Mouse (Mus musculus): ENCODE results near the gene Hoxa2. TPM values are rescaled to one million over a fixed set of nuclear protein-coding genes. Genes with fewer than 3 reads are reported as not detected.

The Hoxa2 gene
- polyA plus RNA-seq, 1 experiment from 2014 or later, result 0.29 TPM

GRCm38 (mm10) chr6:52200073-52200750 lies 35.6 kb upstream of the Hoxa2 start:
- no peak overlapping the region for H3K4me3 ChIP-seq (replicated peaks)
- peaks cover 100% of the 10 kb centered on the region for H3K27me3 ChIP-seq
- no peaks in the 10 kb centered on the region; the same call in none of the 2 replicates for H3K4me1 ChIP-seq (replicated peaks)
- H3K4me2 ChIP-seq, result no peak overlapping the region
- no peak for ATAC-seq (ENCODE audit: insufficient read depth)
- WGBS (ENCODE audit: insufficient replicate concordance), result 55% methylated on average over 30 of the region's 30 CpGs
- no peak overlapping the region for H3K9ac ChIP-seq
- H3K27ac ChIP-seq (replicated peaks), result no peak overlapping the region
- no peaks in the 10 kb centered on the region for H3K9me3 ChIP-seq (replicated peaks)
- H3K36me3 ChIP-seq (replicated peaks), result no peaks in the 10 kb centered on the region

GRCm38 (mm10) chr6:52197271-52197670 lies 32.6 kb upstream of the Hoxa2 start:
- H3K9ac ChIP-seq, result no peak overlapping the region
- H3K4me3 ChIP-seq (replicated peaks), result no peak overlapping the region
- no peak for ATAC-seq (ENCODE audit: insufficient read depth)

GRCm38 (mm10) chr6:52196811-52197210 lies 32.2 kb upstream of the Hoxa2 start:
- no peak overlapping the region for H3K27ac ChIP-seq (replicated peaks)
- no peak overlapping the region for H3K9ac ChIP-seq
- no peak overlapping the region for H3K4me2 ChIP-seq
- H3K27me3 ChIP-seq, result peaks cover 99% of the 10 kb centered on the region
- ATAC-seq (ENCODE audit: insufficient read depth), result no peak
- no peak overlapping the region for H3K4me3 ChIP-seq (replicated peaks)
- H3K36me3 ChIP-seq (replicated peaks), result no peaks in the 10 kb centered on the region
- H3K9me3 ChIP-seq (replicated peaks), result no peaks in the 10 kb centered on the region
- peaks cover 5% of the 10 kb centered on the region for H3K4me1 ChIP-seq (replicated peaks)
- WGBS (ENCODE audit: insufficient replicate concordance), result 37% methylated on average over 9 of the region's 9 CpGs

More at GRCm38 (mm10) chr6:52197271-52197670, 32.6 kb upstream of the Hoxa2 start:
- Histone ChIP-seq H3K9me3 (replicated peaks) (no peaks in the 10 kb centered on the region), H3K4me2 (no peak overlapping the region), H3K36me3 (replicated peaks) (no peaks in the 10 kb centered on the region), H3K27ac (replicated peaks) (no peak overlapping the region), H3K27me3 (peaks cover 99% of the 10 kb centered on the region), H3K4me1 (replicated peaks) (peaks cover under 1% of the 10 kb centered on the region)
- 32% methylated on average over 10 of the region's 10 CpGs for WGBS (ENCODE audit: insufficient replicate concordance)

GRCm38 (mm10) chr6:52194690-52195089 lies 30.1 kb upstream of the Hoxa2 start:
- H3K27me3 ChIP-seq, result peaks cover 99% of the 10 kb centered on the region
- no peak overlapping the region for H3K9ac ChIP-seq
- ATAC-seq (ENCODE audit: insufficient read depth), result no peak
- H3K4me1 ChIP-seq (replicated peaks), result peaks cover 10% of the 10 kb centered on the region
- H3K27ac ChIP-seq (replicated peaks), result no peak overlapping the region
- no peaks in the 10 kb centered on the region for H3K9me3 ChIP-seq (replicated peaks)
- no peaks in the 10 kb centered on the region for H3K36me3 ChIP-seq (replicated peaks)
- no peak overlapping the region for H3K4me3 ChIP-seq (replicated peaks)
- 53% methylated on average over 10 of the region's 10 CpGs for WGBS (ENCODE audit: insufficient replicate concordance)
- no peak overlapping the region for H3K4me2 ChIP-seq

- H3K4me2 ChIP-seq, result peak overlapping the region; percentile 72
- H3K27me3 ChIP-seq, result peaks cover 99% of the 10 kb centered on the region
- no peaks in the 10 kb centered on the region for H3K36me3 ChIP-seq (replicated peaks)
- H3K4me1 ChIP-seq (replicated peaks), result peaks cover 10% of the 10 kb centered on the region
- 1% methylated on average over 54 of the region's 55 CpGs for WGBS (ENCODE audit: insufficient replicate concordance)
- no peak overlapping the region for H3K27ac ChIP-seq (replicated peaks)
- H3K4me3 ChIP-seq (replicated peaks), result peak overlapping the region; percentile 56
- H3K9me3 ChIP-seq (replicated peaks), result no peaks in the 10 kb centered on the region
- peak; percentile 51 for ATAC-seq (ENCODE audit: insufficient read depth)
- no peak overlapping the region for H3K9ac ChIP-seq
These were observed 27.4 kb upstream of the Hoxa2 start for GRCm38 (mm10) chr6:52191860-52192550.

GRCm38 (mm10) chr6:52190906-52191810 lies 26.5 kb upstream of the Hoxa2 start, which contains the start of gene Hoxa4:
TSS of gene Hoxa4 (minus strand) at chr6:52191753.
- peaks cover 10% of the 10 kb centered on the region for H3K4me1 ChIP-seq (replicated peaks)

GRCm38 (mm10) chr6:52190410-52190809 lies 25.8 kb upstream of the Hoxa2 start:
- 25% methylated on average over 23 of the region's 23 CpGs for WGBS (ENCODE audit: insufficient replicate concordance)
- Histone ChIP-seq H3K27me3 (peaks cover 99% of the 10 kb centered on the region), H3K4me1 (replicated peaks) (peaks cover 10% of the 10 kb centered on the region), H3K4me2 (no peak overlapping the region), H3K36me3 (replicated peaks) (no peaks in the 10 kb centered on the region), H3K4me3 (replicated peaks) (no peak overlapping the region; the same call in 1 of the 2 replicates), H3K9ac (no peak overlapping the region), H3K9me3 (replicated peaks) (no peaks in the 10 kb centered on the region), H3K27ac (replicated peaks) (no peak overlapping the region)
- ATAC-seq (ENCODE audit: insufficient read depth), result no peak

More at GRCm38 (mm10) chr6:52190906-52191810, 26.5 kb upstream of the Hoxa2 start, which contains the start of gene Hoxa4:
- WGBS (ENCODE audit: insufficient replicate concordance), result under 1% methylated on average over 74 of the region's 102 CpGs
- H3K4me3 ChIP-seq (replicated peaks), result peak within 1 kb of the TSS; percentile 56
- H3K36me3 ChIP-seq (replicated peaks), result no peaks in the 10 kb centered on the region
- H3K4me2 ChIP-seq, result peak within 1 kb of the TSS; percentile 72
- H3K9ac ChIP-seq, result peak within 1 kb of the TSS; percentile 25; the same call in 1 of the 2 replicates
- H3K9me3 ChIP-seq (replicated peaks), result no peaks in the 10 kb centered on the region
- H3K27ac ChIP-seq (replicated peaks), result no peak within 1 kb of the TSS
- peaks cover 99% of the 10 kb centered on the region for H3K27me3 ChIP-seq
- no peak for ATAC-seq (ENCODE audit: insufficient read depth)

- Histone ChIP-seq H3K9me3 (replicated peaks) (no peaks in the 10 kb centered on the region), H3K27ac (replicated peaks) (no peak overlapping the region), H3K36me3 (replicated peaks) (no peaks in the 10 kb centered on the region), H3K4me2 (no peak overlapping the region), H3K27me3 (peaks cover 100% of the 10 kb centered on the region), H3K4me1 (replicated peaks) (peaks cover 10% of the 10 kb centered on the region), H3K4me3 (replicated peaks) (no peak overlapping the region), H3K9ac (no peak overlapping the region)
- no peak for ATAC-seq (ENCODE audit: insufficient read depth)
- 35% methylated on average over 8 of the region's 8 CpGs for WGBS (ENCODE audit: insufficient replicate concordance)
These were observed 25.3 kb upstream of the Hoxa2 start for GRCm38 (mm10) chr6:52189909-52190308.

GRCm38 (mm10) chr6:52189172-52189591 lies 24.6 kb upstream of the Hoxa2 start:
- ATAC-seq (ENCODE audit: insufficient read depth), result no peak
- peaks cover 10% of the 10 kb centered on the region for H3K4me1 ChIP-seq (replicated peaks)
- no peak overlapping the region for H3K9ac ChIP-seq
- 40% methylated on average over 5 of the region's 5 CpGs for WGBS (ENCODE audit: insufficient replicate concordance)
- H3K36me3 ChIP-seq (replicated peaks), result no peaks in the 10 kb centered on the region
- H3K4me2 ChIP-seq, result no peak overlapping the region
- H3K4me3 ChIP-seq (replicated peaks), result no peak overlapping the region
- H3K9me3 ChIP-seq (replicated peaks), result no peaks in the 10 kb centered on the region
- no peak overlapping the region for H3K27ac ChIP-seq (replicated peaks)
- H3K27me3 ChIP-seq, result peaks cover 100% of the 10 kb centered on the region

- Histone ChIP-seq H3K4me3 (replicated peaks) (no peak overlapping the region), H3K36me3 (replicated peaks) (no peaks in the 10 kb centered on the region), H3K27me3 (peaks cover 93% of the 10 kb centered on the region), H3K4me1 (replicated peaks) (peaks cover 11% of the 10 kb centered on the region; the same call in 1 of the 2 replicates), H3K4me2 (no peak overlapping the region), H3K9ac (no peak overlapping the region), H3K9me3 (replicated peaks) (no peaks in the 10 kb centered on the region), H3K27ac (replicated peaks) (no peak overlapping the region)
- no peak for ATAC-seq (ENCODE audit: insufficient read depth)
- 31% methylated on average over 1 of the region's 1 CpGs for WGBS (ENCODE audit: insufficient replicate concordance)
These were observed 21.9 kb upstream of the Hoxa2 start for GRCm38 (mm10) chr6:52186500-52186899.
